Mouse (Mus musculus) lung, postnatal 0 days (tissue): ENCODE results near the gene Tubb5.

Experiments used
- CTCF ChIP-seq: IDR thresholded peaks from 2 replicates; pipeline ENCODE4 v1.5.1; 2016; ENCODE audit warnings: antibody characterized with exemption, mild to moderate bottlenecking
- EP300 ChIP-seq: IDR thresholded peaks from 2 replicates; pipeline ENCODE4 v1.6.1; 2016; ENCODE audit warnings: antibody characterized with exemption, mild to moderate bottlenecking, control low read depth

DNA sequence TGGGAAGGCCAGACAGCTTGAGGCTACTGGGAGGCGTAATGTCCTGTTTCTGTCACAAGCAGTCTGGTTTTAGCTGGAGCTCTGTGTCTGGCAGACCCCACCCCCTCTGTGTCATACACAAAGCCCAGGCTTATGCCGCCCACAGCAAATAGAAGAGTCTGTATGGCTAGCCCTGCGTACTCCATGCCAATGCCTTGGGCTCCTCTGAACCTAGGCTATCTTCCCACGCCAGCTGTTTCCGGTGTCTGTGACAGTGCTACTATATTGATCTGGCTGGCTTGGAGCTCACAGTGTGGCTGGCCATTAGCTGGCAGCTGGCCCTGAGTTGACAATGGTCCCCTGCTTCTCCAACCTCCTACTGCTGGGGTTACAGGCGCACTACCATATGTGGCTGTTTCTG is 54.2 kb downstream of the Tubb5 start:
- peak; percentile 44; the same call in 1 of the 2 replicates for TF ChIP-seq EP300
- TF ChIP-seq CTCF: no peak
